In the genomic region with DNA sequence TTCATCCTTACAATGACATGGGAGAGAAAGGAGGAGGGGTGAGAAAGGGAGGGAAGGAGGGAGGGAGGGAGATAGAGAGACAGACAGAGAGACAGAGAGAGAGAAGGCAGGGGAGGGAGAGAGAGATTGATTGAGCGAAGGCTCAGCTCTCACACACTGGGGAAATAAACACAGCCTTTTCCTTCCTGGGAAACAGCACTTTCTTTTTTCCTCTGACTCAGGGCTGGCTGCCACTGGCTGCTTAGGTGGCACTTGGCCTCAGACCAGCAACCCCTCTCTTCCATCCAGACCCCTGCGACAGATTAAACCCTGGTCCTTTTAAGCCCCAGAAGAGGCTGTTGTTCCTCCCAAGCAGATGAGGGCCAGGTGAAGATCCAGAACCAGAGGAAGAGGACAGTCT, we compare ENCODE assay signal across 13 mouse cellular contexts. TPM values are rescaled to one million over a fixed set of nuclear protein-coding genes. Genes with fewer than 3 reads are reported as not detected.
DNase-seq lines count a peak whose midpoint lies in the region; ATAC-seq lines count a peak whose summit lies in the region.
"Had no signal": no experiment of that assay in that cellular context is flagged by ENCODE, and none has a peak within 500 bp of the region (broad histone marks: within the 10 kb centered on the region; RNA-seq: fewer than 3 reads in every experiment).

No protein-coding gene starts in this region.

- WGBS in forebrain, embryonic 13.5 days, result 13% methylated on average over 2 of the region's 2 CpGs
- whole genome bisulfite sequencing in hindbrain, embryonic 14.5 days, result 31% methylated on average over 2 of the region's 2 CpGs
- 40% methylated on average over 2 of the region's 2 CpGs for WGBS in midbrain, embryonic 14.5 days

- intact Hi-C loops in gastrocnemius, postnatal 36 days (cut with DNase I), result no loop called here
- intact Hi-C loops in left cerebral cortex, postnatal 36 days (cut with DNase I), result no loop called here

- H3K27ac ChIP-seq in forebrain, embryonic 13.5 days, result peak overlapping the region; percentile 75
- peak overlapping the region; percentile 58 for H3K27ac ChIP-seq in hindbrain, embryonic 14.5 days
- peak overlapping the region; percentile 65 for H3K27ac ChIP-seq in midbrain, embryonic 14.5 days (replicated peaks; ENCODE audit: low read depth, low read length)
- H3K27ac ChIP-seq: liver, embryonic 12.5 days; lung, embryonic 15.5 days had no signal

- H3K9ac ChIP-seq in forebrain, embryonic 13.5 days, result 0 out of 2 replicates have a peak overlapping the region, but pooled peaks have one; percentile 12
- H3K9ac ChIP-seq in hindbrain, embryonic 14.5 days, result no peak overlapping the region
- H3K9ac ChIP-seq in midbrain, embryonic 14.5 days (replicated peaks; ENCODE audit: low read length), result no peak overlapping the region
- H3K9ac ChIP-seq: liver, embryonic 12.5 days; lung, embryonic 15.5 days had no signal

- H3K4me1 ChIP-seq in forebrain, embryonic 13.5 days, result peaks cover 55% of the 10 kb centered on the region
- peaks cover 17% of the 10 kb centered on the region for H3K4me1 ChIP-seq in hindbrain, embryonic 14.5 days (replicated peaks; ENCODE audit: control insufficient read depth, insufficient read depth, low read length)
- H3K4me1 ChIP-seq in midbrain, embryonic 14.5 days (ENCODE audit: control insufficient read depth, insufficient read depth, low read length), result peaks cover 25% of the 10 kb centered on the region
- H3K4me1 ChIP-seq: liver, embryonic 12.5 days had no signal

- no peaks in the 10 kb centered on the region for H3K36me3 ChIP-seq in forebrain, embryonic 13.5 days (ENCODE audit: poor library complexity, severe bottlenecking)
- no peaks in the 10 kb centered on the region for H3K36me3 ChIP-seq in hindbrain, embryonic 14.5 days (replicated peaks; ENCODE audit: control insufficient read depth, insufficient read depth)
- H3K36me3 ChIP-seq in midbrain, embryonic 14.5 days (ENCODE audit: control insufficient read depth, insufficient read depth, low read length), result no peaks in the 10 kb centered on the region
- H3K36me3 ChIP-seq: liver, embryonic 12.5 days; lung, embryonic 15.5 days had no signal

- H3K4me3 ChIP-seq in forebrain, embryonic 13.5 days, result no peak overlapping the region
- H3K4me3 ChIP-seq in hindbrain, embryonic 14.5 days (replicated peaks; ENCODE audit: low read length), result no peak overlapping the region
- H3K4me3 ChIP-seq in midbrain, embryonic 14.5 days (replicated peaks; ENCODE audit: low read depth, low read length), result no peak overlapping the region
- H3K4me3 ChIP-seq: liver, embryonic 12.5 days; lung, embryonic 15.5 days had no signal

- H3K4me2 ChIP-seq in forebrain, embryonic 13.5 days, result no peak overlapping the region
- H3K4me2 ChIP-seq in hindbrain, embryonic 14.5 days (replicated peaks), result no peak overlapping the region
- H3K4me2 ChIP-seq in midbrain, embryonic 14.5 days (ENCODE audit: low read length), result no peak overlapping the region
- H3K4me2 ChIP-seq: liver, embryonic 12.5 days; lung, embryonic 15.5 days had no signal

- H3K9me3 ChIP-seq in forebrain, embryonic 13.5 days (replicated peaks), result peaks cover 15% of the 10 kb centered on the region
- H3K9me3 ChIP-seq in hindbrain, embryonic 14.5 days (ENCODE audit: control insufficient read depth, low read length), result peaks cover 4% of the 10 kb centered on the region; the same call in 1 of the 2 replicates
- no peaks in the 10 kb centered on the region for H3K9me3 ChIP-seq in midbrain, embryonic 14.5 days (ENCODE audit: control insufficient read depth, low read length)
- H3K9me3 ChIP-seq: lung, embryonic 15.5 days had no signal

- peak; percentile 31 for DNase-seq in MN1 (ENCODE audit: low spot score)
- DNase-seq in hindbrain, embryonic 14.5 days (ENCODE audit: low spot score), result peak; percentile 56
- DNase-seq in midbrain, embryonic 14.5 days, result peak; percentile 55
- no peak for DNase-seq in gastrocnemius, postnatal 36 days
- DNase-seq in adrenal gland, postnatal 25 days, result no peak
- DNase-seq in embryo, embryonic 10 days (ENCODE audit: low spot score), result no peak
- DNase-seq in left cerebral cortex, postnatal 36 days (ENCODE audit: low spot score in 2 of 2), result no peak
- DNase-seq: B cell, adult 2 months; cerebellum, adult 11-12 months; left cerebral cortex, postnatal 4 days had no signal

- peaks cover 13% of the 10 kb centered on the region; the same call in 1 of the 2 replicates for H3K27me3 ChIP-seq in forebrain, embryonic 13.5 days
- H3K27me3 ChIP-seq in hindbrain, embryonic 14.5 days (ENCODE audit: control insufficient read depth, insufficient read depth, low read length), result no peaks in the 10 kb centered on the region
- no peaks in the 10 kb centered on the region for H3K27me3 ChIP-seq in midbrain, embryonic 14.5 days (ENCODE audit: control insufficient read depth, insufficient read depth, low read length)
- H3K27me3 ChIP-seq: liver, embryonic 12.5 days; lung, embryonic 15.5 days had no signal

- ATAC-seq in forebrain, embryonic 13.5 days, result 0 out of 2 replicates have a peak, but pooled peaks have one; percentile 9
- 0 out of 2 replicates have a peak, but pooled peaks have one; percentile 26 for ATAC-seq in hindbrain, embryonic 14.5 days (ENCODE audit: low FRiP score)
- ATAC-seq in midbrain, embryonic 14.5 days (ENCODE audit: low FRiP score, low TSS enrichment), result no peak
- ATAC-seq: liver, embryonic 12.5 days had no signal

RNA-seq across cellular contexts. Expression of a gene that starts 14.0 kb away (rescaled TPM):
- 0.58 and 1.3 TPM in 2 replicates for polyA plus RNA-seq in forebrain, embryonic 13.5 days (2015; fragmentation: Nextera tagmentation; extraction: Ambion mirVana)
- 2.7 and 3.1 TPM in 2 replicates for polyA plus RNA-seq in hindbrain, embryonic 14.5 days (2014; fragmentation: Nextera tagmentation; extraction: Ambion mirVana)
- 2.3 and 2.9 TPM in 2 replicates for polyA plus RNA-seq in midbrain, embryonic 14.5 days (2014; fragmentation: Nextera tagmentation; extraction: Ambion mirVana)
- not detected for total RNA-seq in gastrocnemius, postnatal 36 days (2021)
- not detected in 2 replicates for total RNA-seq in adrenal gland, postnatal 25 days (2021)
- total RNA-seq in left cerebral cortex, postnatal 36 days (2021), result under 1 TPM; 0.11 to 0.17 TPM

Comparison
In these comparisons a context has a peak if more than half of its experiments do, and no peak if none do; other contexts are left out.
1. DNase-seq: peak in MN1 (single experiment), hindbrain, embryonic 14.5 days (single experiment) and midbrain, embryonic 14.5 days (single experiment); none in gastrocnemius, postnatal 36 days (0 of 2), adrenal gland, postnatal 25 days (single experiment), embryo, embryonic 10 days (single experiment) and left cerebral cortex, postnatal 36 days (0 of 2).
2. Peak in every context shown above with its lines, with median percentiles within 50 percentile points of each other: H3K27ac ChIP-seq.